Mouse (Mus musculus) adipocyte (in vitro differentiated cells): ENCODE data around the gene Mlip.
"Not testable (repeated sequence)": the region's sequence is repeated elsewhere in the genome, so short reads cannot be mapped to it uniquely, and the experiment has no call there.

Experiments used
- DNase-seq: peaks from one replicate; pipeline ENCODE4 v3.0.0-alpha.2; 2016; ENCODE audit warnings: low spot score

Mlip gene

GRCm38 (mm10) chr9:77198250-77198649 lies 154.5 kb downstream of the Mlip start:
- no peak for DNase-seq

GRCm38 (mm10) chr9:77179486-77179885 lies 173.3 kb downstream of the Mlip start:
- DNase-seq: no peak

DNA sequence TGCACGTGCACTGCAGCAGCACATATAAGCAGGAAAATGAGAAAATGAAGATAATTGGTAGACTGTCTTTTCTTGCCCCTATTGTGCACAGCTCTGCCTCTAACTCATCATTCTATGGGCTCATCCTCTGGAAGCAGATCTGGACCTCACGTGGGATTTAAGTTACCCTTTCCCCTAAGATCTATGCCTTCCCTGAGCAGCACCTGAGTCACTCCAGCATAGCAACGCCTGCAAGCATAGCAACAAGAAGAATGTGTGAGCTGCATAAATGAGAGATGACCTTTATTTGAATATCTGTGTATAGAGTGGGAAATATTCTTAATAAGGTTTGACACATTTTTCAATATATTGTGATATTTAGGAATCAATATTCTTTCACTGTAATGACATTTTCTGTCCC lies 176.9 kb downstream of the Mlip start:
- DNase-seq: no peak

- no peak for DNase-seq
Observed at GRCm38 (mm10) chr9:77172044-77172443, 180.7 kb downstream of the Mlip start.

GRCm38 (mm10) chr9:77165877-77166276 lies 186.9 kb downstream of the Mlip start:
- DNase-seq: no peak

DNA sequence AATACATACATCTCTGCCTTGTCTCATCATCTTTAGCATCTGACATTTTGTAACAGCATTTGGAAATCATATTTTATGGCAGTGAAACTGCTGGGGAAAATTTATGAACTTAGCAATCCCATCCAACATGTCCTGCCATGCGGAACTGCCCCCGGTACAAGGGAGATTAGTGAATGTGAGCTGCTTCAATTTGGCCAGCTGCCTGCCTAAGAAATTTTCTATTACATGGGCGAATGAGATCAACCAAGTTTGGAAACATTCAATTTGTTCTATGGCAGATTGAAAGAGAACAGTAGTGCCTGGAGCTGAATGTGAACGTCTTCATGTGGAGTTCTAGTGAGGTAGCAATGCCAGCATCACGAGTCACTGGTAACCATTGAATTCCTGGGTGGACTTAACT lies 191.0 kb downstream of the Mlip start:
- DNase-seq: no peak

DNA sequence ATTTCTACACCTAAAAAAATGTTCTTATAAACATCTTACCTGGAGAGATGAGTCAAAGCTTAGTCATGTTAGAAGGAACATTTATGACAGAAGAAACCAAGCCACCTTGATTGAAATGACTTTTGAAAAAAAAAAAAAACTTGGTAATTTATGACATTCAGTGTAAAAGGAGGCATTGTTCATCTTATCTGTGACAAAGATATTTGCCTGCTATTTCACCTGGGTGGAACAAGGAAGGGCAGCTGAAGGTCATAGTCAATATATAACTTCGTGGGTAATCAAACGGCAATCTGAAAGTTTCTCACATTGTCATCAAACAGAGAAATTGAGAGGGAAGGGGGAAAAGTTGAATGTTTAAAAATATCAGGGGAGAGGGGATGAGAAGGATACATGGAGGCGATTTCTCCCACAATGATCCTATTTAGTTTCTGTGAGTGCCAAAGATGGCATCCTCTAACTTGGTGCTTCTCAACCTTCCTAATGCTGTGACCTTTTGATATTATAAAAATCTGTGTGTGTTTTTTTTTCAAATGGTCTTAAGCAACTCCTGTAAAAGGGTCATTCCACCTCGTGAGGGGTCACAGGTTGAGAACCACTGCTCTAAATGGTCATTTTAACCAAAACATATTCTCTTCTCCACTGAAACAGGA lies 192.4 kb downstream of the Mlip start:
- no peak for DNase-seq

DNA sequence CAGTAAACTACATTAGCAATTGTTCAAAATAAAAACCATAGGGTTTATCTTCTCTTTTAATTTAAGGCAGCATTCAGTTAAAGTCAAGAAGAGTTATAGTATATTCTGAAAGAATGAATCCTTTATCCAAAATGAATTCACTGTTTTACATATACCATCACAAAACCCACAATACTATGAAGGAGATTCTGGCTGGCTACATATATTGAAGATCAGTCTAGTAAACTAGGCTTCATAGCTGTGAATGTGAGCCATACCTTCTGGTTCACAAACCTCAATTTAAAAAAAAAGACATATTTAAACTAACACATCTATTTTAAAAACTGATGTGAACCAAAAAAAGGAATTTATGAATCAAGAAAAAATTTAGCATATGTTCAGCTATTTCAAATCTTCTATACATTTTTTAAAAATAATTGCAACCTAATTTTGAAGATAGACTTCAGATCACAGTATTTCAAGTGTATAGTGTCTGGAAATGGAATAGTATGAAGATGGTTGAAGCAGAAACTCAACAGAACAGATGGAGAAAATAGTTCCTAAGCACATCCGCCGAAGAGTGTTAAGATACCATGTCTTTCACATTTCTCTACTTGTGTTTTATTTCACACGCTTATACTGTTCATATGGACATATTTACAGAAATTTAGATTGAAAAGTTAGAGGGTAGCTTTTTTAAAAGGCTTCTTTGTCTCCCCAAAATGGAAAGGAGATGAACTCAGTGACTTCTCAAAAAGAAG lies 204.1 kb downstream of the Mlip start:
- no peak for DNase-seq

DNA sequence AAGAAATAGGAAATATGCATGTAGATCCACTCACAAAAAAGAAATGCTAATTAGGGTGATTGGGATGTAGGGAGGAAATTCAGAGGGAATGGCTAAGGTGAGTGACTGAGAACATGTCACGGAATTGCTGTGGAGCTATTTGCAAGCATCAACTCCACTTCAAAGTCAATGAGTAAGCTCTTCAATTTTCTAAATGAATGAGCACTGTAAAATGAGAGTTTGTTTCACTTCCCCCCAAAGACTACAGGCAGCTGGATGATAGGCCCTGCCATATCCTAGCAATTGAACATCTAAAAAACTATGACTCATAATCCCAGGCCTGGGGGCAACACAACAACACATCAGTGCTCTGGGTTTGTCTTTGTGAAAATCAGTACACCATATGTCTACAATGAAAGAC lies 233.0 kb downstream of the Mlip start:
- no peak for DNase-seq

DNA sequence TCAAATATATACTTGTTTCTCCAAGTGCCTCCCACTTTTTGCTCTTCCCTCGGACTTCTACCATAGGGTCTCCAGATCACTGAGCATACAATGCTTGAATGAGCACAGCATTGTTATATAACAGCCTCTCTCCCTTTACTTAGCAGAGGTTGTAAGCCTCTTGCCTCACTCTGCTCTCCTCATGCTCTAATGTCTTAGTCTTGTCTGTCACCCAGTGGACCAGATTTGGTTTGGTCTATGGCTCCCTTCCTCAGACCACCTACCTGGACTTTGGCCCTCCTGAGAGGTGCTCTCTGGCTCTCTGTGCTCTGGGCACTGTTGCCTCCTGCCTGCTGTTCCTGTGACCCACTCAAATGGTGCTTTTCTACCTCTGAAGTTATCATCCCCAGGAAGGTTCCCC lies 255.9 kb downstream of the Mlip start:
- no peak for DNase-seq

- DNase-seq: not testable (repeated sequence)
Observed at GRCm38 (mm10) chr9:77083221-77083620, 269.5 kb downstream of the Mlip start.

GRCm38 (mm10) chr9:77071676-77072075 lies 281.1 kb downstream of the Mlip start:
- no peak for DNase-seq

DNA sequence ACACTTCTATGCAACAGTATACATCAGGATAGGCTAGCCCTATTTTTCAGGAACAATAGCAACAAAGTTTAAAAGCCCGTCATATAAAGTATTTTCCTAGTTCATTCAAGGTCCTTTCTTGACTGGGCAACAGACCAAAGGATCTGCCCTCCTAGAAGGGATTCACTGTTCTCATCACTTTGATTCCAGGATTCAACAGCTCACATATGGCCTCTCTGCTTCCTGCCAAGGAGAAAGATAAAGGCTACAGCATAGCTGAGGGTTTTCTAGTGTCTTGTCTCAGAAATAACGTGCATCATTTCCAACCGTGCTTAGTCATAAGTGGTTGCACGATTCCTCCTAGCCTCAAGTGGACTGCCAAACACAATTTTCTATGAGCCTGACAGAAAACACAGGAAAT lies 296.2 kb downstream of the Mlip start:
- DNase-seq: no peak

DNA sequence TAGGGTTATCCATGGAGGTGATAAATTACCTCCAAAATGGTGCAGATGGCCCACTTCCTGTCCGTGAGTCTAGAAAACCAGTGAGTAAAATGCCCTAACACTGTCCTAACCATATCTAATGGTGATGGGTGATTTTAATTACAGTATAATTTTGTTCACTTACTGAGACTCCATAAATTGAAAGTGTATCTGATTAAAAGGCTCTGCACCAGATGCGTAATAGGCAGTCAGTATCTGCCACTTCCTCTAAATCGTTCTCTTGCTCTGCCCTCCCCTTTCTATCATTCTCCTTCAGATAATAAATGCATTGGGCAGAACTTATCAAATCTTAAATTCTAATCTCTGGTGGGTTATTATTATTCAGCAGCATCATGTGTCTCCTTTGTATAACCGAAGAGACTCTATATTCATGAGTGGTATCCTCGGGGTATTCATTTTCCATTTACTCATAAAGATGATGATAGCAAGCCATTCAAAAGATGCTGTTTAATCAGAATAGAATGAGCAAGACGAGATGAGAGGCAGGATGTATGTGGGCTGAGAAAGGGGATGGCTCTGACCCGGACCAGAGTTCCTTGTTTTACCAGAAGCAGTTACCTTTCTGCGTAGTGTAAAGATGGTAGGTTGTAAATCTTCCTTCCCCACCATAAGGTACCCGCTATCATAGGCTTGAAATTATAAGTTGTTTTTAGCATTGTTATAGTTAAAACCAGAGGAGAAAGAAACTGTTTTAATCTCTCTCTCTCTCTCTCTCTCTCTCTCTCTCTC lies 298.2 kb downstream of the Mlip start:
- no peak for DNase-seq
